ENCODE assay signal across 21 mouse cellular contexts in genomic region chrX:81080996-81081395, GRCm38 (mm10). TPM values are rescaled to one million over a fixed set of nuclear protein-coding genes. Genes with fewer than 3 reads are reported as not detected.
DNase-seq lines count a peak whose midpoint lies in the region; ATAC-seq lines count a peak whose summit lies in the region.
"Had no signal": no experiment of that assay in that cellular context is flagged by ENCODE, and none has a peak within 500 bp of the region (broad histone marks: within the 10 kb centered on the region; RNA-seq: fewer than 3 reads in every experiment).

No protein-coding gene starts in this region.

- no peaks in the 10 kb centered on the region for H3K27me3 ChIP-seq in heart, embryonic 16.5 days (ENCODE audit: control insufficient read depth, insufficient read depth, low read length)
- no peaks in the 10 kb centered on the region for H3K27me3 ChIP-seq in heart, embryonic 10.5 days (ENCODE audit: insufficient read depth, poor library complexity, severe bottlenecking)
- H3K27me3 ChIP-seq in kidney, embryonic 16.5 days (ENCODE audit: insufficient read depth, low read length), result no peaks in the 10 kb centered on the region
- H3K27me3 ChIP-seq: embryonic facial prominence, embryonic 13.5 days; hindbrain, embryonic 15.5 days; neural tube, embryonic 15.5 days had no signal

- peak; percentile 29 for DNase-seq in adrenal gland, postnatal 10 days
- DNase-seq in adrenal gland, adult 8-10 months, result no peak
- no peak for DNase-seq in heart, embryonic 10.5 days (ENCODE audit: low spot score)
- peak; percentile 4 to 13 for DNase-seq in kidney, postnatal 4 days
- peak; percentile 31 for DNase-seq in Muller cell, postnatal 12 days (ENCODE audit: inconsistent ontology term)
- DNase-seq in neural tube, embryonic 10.5 days (ENCODE audit: extremely low spot score, low spot score), result no peak
- DNase-seq: gastrocnemius, adult 2 months; liver; liver, postnatal 0 days; right cerebral cortex, postnatal 25 days had no signal

- H3K9me3 ChIP-seq in heart, embryonic 16.5 days (replicated peaks; ENCODE audit: control insufficient read depth, low read length), result no peaks in the 10 kb centered on the region
- H3K9me3 ChIP-seq in heart, embryonic 10.5 days, result no peaks in the 10 kb centered on the region
- no peaks in the 10 kb centered on the region for H3K9me3 ChIP-seq in kidney, embryonic 16.5 days (ENCODE audit: low read length)
- H3K9me3 ChIP-seq: embryonic facial prominence, embryonic 13.5 days; hindbrain, embryonic 15.5 days; neural tube, embryonic 15.5 days had no signal

- 0 out of 2 replicates have a peak overlapping the region, but pooled peaks have one; percentile 16 for H3K27ac ChIP-seq in heart, embryonic 16.5 days (ENCODE audit: low read length)
- no peak overlapping the region for H3K27ac ChIP-seq in heart, embryonic 10.5 days
- H3K27ac ChIP-seq in kidney, embryonic 16.5 days (ENCODE audit: low read length), result no peak overlapping the region
- H3K27ac ChIP-seq: embryonic facial prominence, embryonic 13.5 days; gastrocnemius, adult 2 months; hindbrain, embryonic 15.5 days; neural tube, embryonic 15.5 days had no signal

- H3K9ac ChIP-seq in heart, embryonic 16.5 days (ENCODE audit: low read length), result no peak overlapping the region
- H3K9ac ChIP-seq in kidney, embryonic 16.5 days (replicated peaks; ENCODE audit: low read length), result no peak overlapping the region
- H3K9ac ChIP-seq: embryonic facial prominence, embryonic 13.5 days; hindbrain, embryonic 15.5 days; liver, postnatal 0 days; neural tube, embryonic 15.5 days had no signal

- ATAC-seq in heart, embryonic 16.5 days (replicated peaks; ENCODE audit: extremely low read depth, insufficient read depth, low FRiP score), result no peak
- no peak for ATAC-seq in kidney, embryonic 16.5 days (ENCODE audit: low FRiP score, low TSS enrichment)
- ATAC-seq: forebrain, embryonic 16.5 days; intestine, postnatal 0 days; liver, postnatal 0 days had no signal

- H3K4me1 ChIP-seq in heart, embryonic 16.5 days (ENCODE audit: control insufficient read depth, insufficient read depth, low read length), result no peaks in the 10 kb centered on the region
- H3K4me1 ChIP-seq in heart, embryonic 10.5 days, result no peaks in the 10 kb centered on the region
- no peaks in the 10 kb centered on the region for H3K4me1 ChIP-seq in kidney, embryonic 16.5 days (ENCODE audit: insufficient read depth, low read length)
- H3K4me1 ChIP-seq: embryonic facial prominence, embryonic 13.5 days; hindbrain, embryonic 15.5 days; neural tube, embryonic 15.5 days had no signal

- H3K4me3 ChIP-seq in heart, embryonic 16.5 days (ENCODE audit: low read length), result no peak overlapping the region
- H3K4me3 ChIP-seq in heart, embryonic 10.5 days, result no peak overlapping the region
- no peak overlapping the region for H3K4me3 ChIP-seq in kidney, embryonic 16.5 days (ENCODE audit: low read length)
- H3K4me3 ChIP-seq: embryonic facial prominence, embryonic 13.5 days; gastrocnemius, adult 2 months; heart, adult 2 months; hindbrain, embryonic 15.5 days; neural tube, embryonic 15.5 days had no signal

- no peaks in the 10 kb centered on the region for H3K36me3 ChIP-seq in heart, embryonic 16.5 days (ENCODE audit: control insufficient read depth, insufficient read depth)
- H3K36me3 ChIP-seq in heart, embryonic 10.5 days, result no peaks in the 10 kb centered on the region
- no peaks in the 10 kb centered on the region for H3K36me3 ChIP-seq in kidney, embryonic 16.5 days (ENCODE audit: insufficient read depth, low read length)
- H3K36me3 ChIP-seq: embryonic facial prominence, embryonic 13.5 days; hindbrain, embryonic 15.5 days; neural tube, embryonic 15.5 days had no signal

- 32% methylated on average over 2 of the region's 2 CpGs for WGBS in heart, embryonic 16.5 days
- 61% methylated on average over 2 of the region's 2 CpGs for WGBS in heart, embryonic 10.5 days
- WGBS in kidney, embryonic 16.5 days, result 53% methylated on average over 2 of the region's 2 CpGs

- no peak overlapping the region for H3K4me2 ChIP-seq in heart, embryonic 16.5 days (ENCODE audit: low read depth, low read length)
- no peak overlapping the region for H3K4me2 ChIP-seq in kidney, embryonic 16.5 days (replicated peaks; ENCODE audit: low read depth, low read length)
- H3K4me2 ChIP-seq: embryonic facial prominence, embryonic 13.5 days; hindbrain, embryonic 15.5 days; neural tube, embryonic 15.5 days had no signal

RNA-seq across cellular contexts. Expression of gene Tmem47, which starts 10.5 kb away (rescaled TPM):
- total RNA-seq in adrenal gland, postnatal 10 days (2021), result 10 to 100 TPM; 17.6 to 22.1 TPM
- 10 to 100 TPM; 28.0 to 29.7 (median 28.9) TPM for total RNA-seq in adrenal gland, adult 8-10 months (2022)
- 20.1 and 25.1 TPM in 2 replicates for polyA plus RNA-seq in heart, embryonic 16.5 days (2015; fragmentation: Nextera tagmentation; extraction: Ambion mirVana)
- polyA plus RNA-seq in heart, embryonic 10.5 days (2016; fragmentation: Nextera tagmentation; extraction: Ambion mirVana), result 23.8 and 25.1 TPM in 2 replicates
- polyA plus RNA-seq in kidney, embryonic 16.5 days (2015; fragmentation: Nextera tagmentation; extraction: Ambion mirVana), result 16.6 and 21.3 TPM in 2 replicates
- total RNA-seq: common myeloid progenitor, adult 5-6 weeks; megakaryocyte-erythroid progenitor cell, adult 5-6 weeks; MEL had no signal

Comparison
In these comparisons a context has a peak if more than half of its experiments do, and no peak if none do; other contexts are left out.
1. DNase-seq: peak in adrenal gland, postnatal 10 days (single experiment), kidney, postnatal 4 days (2 of 2) and Muller cell, postnatal 12 days (single experiment); none in adrenal gland, adult 8-10 months (single experiment), heart, embryonic 10.5 days (single experiment) and neural tube, embryonic 10.5 days (single experiment).